In genomic region chr4:59888014-59888413, GRCm38 (mm10) we compare ENCODE assay signal across 31 mouse cellular contexts. TPM values are rescaled to one million over a fixed set of nuclear protein-coding genes. Genes with fewer than 3 reads are reported as not detected.
DNase-seq lines count a peak whose midpoint lies in the region; ATAC-seq and TF ChIP-seq lines count a peak whose summit lies in the region.
"Had no signal": no experiment of that assay in that cellular context is flagged by ENCODE, and none has a peak within 500 bp of the region (broad histone marks: within the 10 kb centered on the region; RNA-seq: fewer than 3 reads in every experiment).

No protein-coding gene starts in this region.

- no peaks in the 10 kb centered on the region; the same call in 1 of the 2 replicates for H3K36me3 ChIP-seq in kidney, embryonic 16.5 days (ENCODE audit: insufficient read depth, low read length)
- H3K36me3 ChIP-seq in hindbrain, embryonic 14.5 days (replicated peaks; ENCODE audit: control insufficient read depth, insufficient read depth), result peaks cover 16% of the 10 kb centered on the region

- H3K4me1 ChIP-seq in bone marrow macrophage, adult 2 months (ENCODE audit: control insufficient read depth, insufficient read depth, low read length), result peaks cover 30% of the 10 kb centered on the region
- H3K4me1 ChIP-seq in kidney, embryonic 16.5 days (ENCODE audit: insufficient read depth, low read length), result no peaks in the 10 kb centered on the region
- H3K4me1 ChIP-seq in hindbrain, embryonic 14.5 days (replicated peaks; ENCODE audit: control insufficient read depth, insufficient read depth, low read length), result no peaks in the 10 kb centered on the region
- H3K4me1 ChIP-seq: embryonic facial prominence, embryonic 15.5 days; hindbrain, embryonic 13.5 days; limb, embryonic 10.5 days had no signal

- no peak overlapping the region for H3K4me2 ChIP-seq in kidney, embryonic 16.5 days (replicated peaks; ENCODE audit: low read depth, low read length)
- no peak overlapping the region for H3K4me2 ChIP-seq in hindbrain, embryonic 14.5 days (replicated peaks)
- H3K4me2 ChIP-seq: embryonic facial prominence, embryonic 15.5 days; heart, embryonic 12.5 days; hindbrain, embryonic 13.5 days had no signal

- WGBS in kidney, embryonic 16.5 days, result 50% methylated on average over 5 of the region's 5 CpGs
- WGBS in hindbrain, embryonic 14.5 days, result 78% methylated on average over 5 of the region's 5 CpGs

- ATAC-seq in kidney, embryonic 16.5 days (ENCODE audit: low FRiP score, low TSS enrichment), result peak; percentile 82
- no peak for ATAC-seq in hindbrain, embryonic 14.5 days (ENCODE audit: low FRiP score)
- ATAC-seq: CD4-positive, CD25-positive, alpha-beta regulatory T cell, adult 4 months; forebrain, embryonic 14.5 days; inflammation-experienced regulatory T-cells, adult 6 months; lung, postnatal 0 days had no signal

- no peak overlapping the region for H3K4me3 ChIP-seq in bone marrow macrophage, adult 2 months (ENCODE audit: insufficient read depth, low read length)
- no peak overlapping the region for H3K4me3 ChIP-seq in kidney, embryonic 16.5 days (ENCODE audit: low read length)
- H3K4me3 ChIP-seq in hindbrain, embryonic 14.5 days (replicated peaks; ENCODE audit: low read length), result no peak overlapping the region
- H3K4me3 ChIP-seq: embryonic facial prominence, embryonic 15.5 days; heart, embryonic 12.5 days; hindbrain, embryonic 13.5 days; limb, embryonic 10.5 days had no signal

- no peak overlapping the region for H3K9ac ChIP-seq in kidney, embryonic 16.5 days (replicated peaks; ENCODE audit: low read length)
- no peak overlapping the region for H3K9ac ChIP-seq in hindbrain, embryonic 14.5 days
- H3K9ac ChIP-seq: embryonic facial prominence, embryonic 15.5 days; heart, embryonic 12.5 days; hindbrain, embryonic 13.5 days had no signal

- H3K27me3 ChIP-seq in kidney, embryonic 16.5 days (ENCODE audit: insufficient read depth, low read length), result no peaks in the 10 kb centered on the region
- no peaks in the 10 kb centered on the region for H3K27me3 ChIP-seq in hindbrain, embryonic 14.5 days (ENCODE audit: control insufficient read depth, insufficient read depth, low read length)
- H3K27me3 ChIP-seq: embryonic facial prominence, embryonic 15.5 days; heart, embryonic 12.5 days; hindbrain, embryonic 13.5 days had no signal

- peak; percentile 68 for DNase-seq in kidney, adult 18-20 months
- peak; percentile 32 to 48 for DNase-seq in kidney, postnatal 4 days
- DNase-seq in spleen, adult 12 weeks (ENCODE audit: low spot score), result no peak
- no peak for DNase-seq in gastrocnemius, adult 8-10 months (ENCODE audit: low spot score in 2 of 2)
- no peak for DNase-seq in right cerebral cortex, postnatal 36 days (ENCODE audit: low spot score in 2 of 2)
- DNase-seq in hindbrain, embryonic 14.5 days (ENCODE audit: low spot score), result no peak
- DNase-seq: adrenal gland, postnatal 36 days; cerebellum, adult 2 months; cerebellum, postnatal 36 days; gastrocnemius, postnatal 10 days; heart, adult 11 months; heart, postnatal 10 days; liver; midbrain, embryonic 14.5 days; right cerebral cortex, postnatal 25 days; thymus, postnatal 14 days had no signal

- TF ChIP-seq CTCF in bone marrow macrophage, adult 2 months (IDR thresholded peaks at IDR 0.05; ENCODE audit: low read depth, low read length), result no peak

- H3K9me3 ChIP-seq in kidney, embryonic 16.5 days (ENCODE audit: low read length), result no peaks in the 10 kb centered on the region
- no peaks in the 10 kb centered on the region for H3K9me3 ChIP-seq in hindbrain, embryonic 14.5 days (ENCODE audit: control insufficient read depth, low read length)
- H3K9me3 ChIP-seq: embryonic facial prominence, embryonic 15.5 days; heart, embryonic 12.5 days; hindbrain, embryonic 13.5 days; limb, embryonic 10.5 days had no signal

- TF ChIP-seq POLR2A in bone marrow macrophage, adult 2 months (IDR thresholded peaks at IDR 0.05; ENCODE audit: borderline replicate concordance, low read depth, low read length), result no peak

- H3K27ac ChIP-seq in bone marrow macrophage, adult 2 months (ENCODE audit: insufficient read depth, low read depth, low read length), result peak overlapping the region; percentile 17
- H3K27ac ChIP-seq in kidney, embryonic 16.5 days (ENCODE audit: low read length), result no peak overlapping the region
- H3K27ac ChIP-seq in hindbrain, embryonic 14.5 days, result no peak overlapping the region
- H3K27ac ChIP-seq: embryonic facial prominence, embryonic 15.5 days; hindbrain, embryonic 13.5 days; limb, embryonic 10.5 days had no signal

RNA-seq across cellular contexts. Expression of gene Slc46a2, which starts 26.8 kb away (rescaled TPM):
- 0.47 TPM in 1 of 2 replicates, not detected in the other for polyA plus RNA-seq in bone marrow macrophage, adult 2 months (2012; ENCODE audit: insufficient read depth, insufficient read length, missing spikeins)
- polyA plus RNA-seq in kidney, embryonic 16.5 days (2015; fragmentation: Nextera tagmentation; extraction: Ambion mirVana), result 0.06 TPM in 1 of 2 replicates, not detected in the other
- total RNA-seq in gastrocnemius, adult 8-10 months (2022), result not detected
- polyA plus RNA-seq in hindbrain, embryonic 14.5 days (2014; fragmentation: Nextera tagmentation; extraction: Ambion mirVana), result not detected in 2 replicates
- total RNA-seq: adrenal gland, postnatal 36 days; gastrocnemius, postnatal 10 days; layer of hippocampus, adult 18-20 months; layer of hippocampus, postnatal 25 days had no signal
- polyA plus RNA-seq: cerebellum, adult 2 months; frontal cortex, adult 2 months; heart, embryonic 12.5 days; limb, embryonic 10.5 days; liver, embryonic 16.5 days; midbrain, embryonic 14.5 days; neural tube, embryonic 11.5 days had no signal

Comparison
In these comparisons a context has a peak if more than half of its experiments do, and no peak if none do; other contexts are left out.
1. DNase-seq: peak in kidney, adult 18-20 months (single experiment) and kidney, postnatal 4 days (2 of 2); none in spleen, adult 12 weeks (single experiment), gastrocnemius, adult 8-10 months (0 of 2), right cerebral cortex, postnatal 36 days (0 of 2) and hindbrain, embryonic 14.5 days (single experiment).